Mouse (Mus musculus) ES-Bruce4 (cell line): ENCODE data around the gene Pomt1.

Experiments used
- CTCF ChIP-seq: IDR thresholded peaks from one replicate; pipeline ENCODE4 v1.8.1; 2011; ENCODE audit warnings: low read depth, low read length
- EP300 ChIP-seq: IDR thresholded peaks from 2 replicates; pipeline ENCODE4 v1.6.1; 2011; ENCODE audit warnings: low read depth, low read length; ENCODE audit not compliant: insufficient read depth

DNA sequence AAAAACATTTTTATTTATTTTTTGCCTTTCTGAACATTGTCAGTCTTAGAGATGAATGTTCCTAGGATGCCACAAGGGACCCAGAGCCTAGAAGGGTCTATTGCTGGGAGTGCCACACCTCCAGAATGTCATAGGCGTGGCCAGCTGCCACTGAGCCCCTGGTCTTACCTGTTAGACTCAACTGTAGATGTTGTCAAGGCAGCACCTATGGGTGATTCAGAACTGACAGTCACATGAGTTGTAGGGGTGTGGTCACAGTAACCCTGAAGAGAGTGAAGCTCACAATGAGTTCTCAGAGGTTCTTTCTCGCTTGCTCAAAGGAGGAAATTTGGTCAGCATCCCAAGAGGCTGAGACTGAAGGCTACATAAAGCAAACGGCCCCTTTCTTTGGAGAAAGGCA lies 58.9 kb downstream of the Pomt1 start:
- TF ChIP-seq CTCF (no peak), EP300 (no peak)
